Mouse (Mus musculus): ENCODE data around the gene Ttc21b. TPM values are rescaled to one million over a fixed set of nuclear protein-coding genes. Genes with fewer than 3 reads are reported as not detected.
"Not testable (repeated sequence)": the region's sequence is repeated elsewhere in the genome, so short reads cannot be mapped to it uniquely, and the experiment has no call there.

Ttc21b gene
- polyA plus RNA-seq, 1 experiment from 2014 or later, result 1.0 TPM

DNA sequence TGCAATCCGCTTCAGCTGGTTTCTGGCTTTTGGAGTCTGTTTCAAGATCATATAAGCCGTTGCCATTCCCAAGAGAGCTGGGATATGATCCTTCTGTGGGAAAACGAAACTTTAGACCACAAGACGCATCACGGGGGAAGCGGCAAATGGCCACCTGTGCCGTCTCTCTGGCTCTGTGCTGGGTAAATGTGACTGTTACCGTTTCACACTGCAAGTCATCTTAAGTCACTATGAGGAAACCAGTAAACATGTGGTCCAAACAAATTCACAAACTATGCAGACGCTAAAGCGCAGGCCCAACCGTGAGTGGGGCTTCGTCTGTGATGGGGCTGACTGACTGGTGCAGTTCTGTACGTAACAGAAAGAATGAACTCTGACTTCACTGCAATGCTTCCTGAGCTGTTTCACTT lies 64.7 kb downstream of the Ttc21b start:
- ATAC-seq (ENCODE audit: insufficient read depth), result no peak
- Histone ChIP-seq H3K9me3 (replicated peaks) (no peaks in the 10 kb centered on the region), H3K36me3 (replicated peaks) (no peaks in the 10 kb centered on the region), H3K27me3 (no peaks in the 10 kb centered on the region), H3K9ac (no peak overlapping the region), H3K4me3 (replicated peaks) (no peak overlapping the region), H3K4me2 (no peak overlapping the region), H3K27ac (replicated peaks) (no peak overlapping the region), H3K4me1 (replicated peaks) (no peaks in the 10 kb centered on the region)
- WGBS (ENCODE audit: insufficient replicate concordance), result 56% methylated on average over 13 of the region's 13 CpGs

DNA sequence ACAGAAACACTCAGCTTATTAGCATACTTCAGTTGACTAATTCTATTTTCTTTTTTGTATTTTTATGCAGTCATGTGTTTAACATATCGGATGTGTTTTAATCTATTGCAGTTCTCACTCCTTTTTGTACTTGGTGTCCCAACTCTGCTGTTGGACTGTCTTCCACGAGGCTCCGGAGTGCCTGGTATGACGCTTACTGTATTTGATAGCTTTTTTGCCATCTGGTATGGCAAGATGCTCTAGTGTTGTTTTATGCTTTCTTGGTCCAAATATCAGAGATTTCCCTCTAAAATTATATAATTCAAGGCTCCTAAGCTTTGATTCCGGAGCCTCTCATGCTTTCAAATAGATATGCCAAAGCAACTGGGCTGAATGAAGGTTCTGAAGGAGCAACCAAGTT lies 66.3 kb downstream of the Ttc21b start:
- Histone ChIP-seq H3K9ac (no peak overlapping the region), H3K27ac (replicated peaks) (no peak overlapping the region), H3K4me3 (replicated peaks) (no peak overlapping the region), H3K4me2 (no peak overlapping the region), H3K9me3 (replicated peaks) (no peaks in the 10 kb centered on the region), H3K36me3 (replicated peaks) (no peaks in the 10 kb centered on the region), H3K27me3 (no peaks in the 10 kb centered on the region), H3K4me1 (replicated peaks) (no peaks in the 10 kb centered on the region)
- no peak for ATAC-seq (ENCODE audit: insufficient read depth)
- 77% methylated on average over 5 of the region's 5 CpGs for WGBS (ENCODE audit: insufficient replicate concordance)

DNA sequence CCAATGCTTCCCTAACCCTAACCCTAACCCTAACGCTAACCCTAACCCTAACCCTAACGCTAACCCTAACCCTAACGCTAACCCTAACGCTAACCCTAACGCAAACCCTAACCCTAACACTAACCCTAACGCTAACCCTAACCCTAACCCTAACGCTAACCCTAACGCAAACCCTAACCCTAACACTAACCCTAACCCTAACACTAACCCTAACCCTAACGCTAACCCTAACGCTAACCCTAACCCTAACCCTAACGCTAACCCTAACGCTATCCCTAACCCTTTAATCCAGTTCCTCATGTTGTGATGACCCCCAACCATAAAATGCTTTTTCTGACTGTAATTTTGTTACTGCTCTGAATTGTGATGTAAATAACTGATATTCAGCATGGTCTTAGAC lies 67.2 kb downstream of the Ttc21b start:
- H3K36me3 ChIP-seq (replicated peaks); ATAC-seq (ENCODE audit: insufficient read depth); H3K9me3 ChIP-seq (replicated peaks); H3K4me1 ChIP-seq (replicated peaks); H3K4me3 ChIP-seq (replicated peaks); H3K4me2 ChIP-seq; H3K27ac ChIP-seq (replicated peaks); H3K27me3 ChIP-seq; H3K9ac ChIP-seq: not testable (repeated sequence)
- 89% methylated on average over 12 of the region's 12 CpGs for WGBS (ENCODE audit: insufficient replicate concordance)

DNA sequence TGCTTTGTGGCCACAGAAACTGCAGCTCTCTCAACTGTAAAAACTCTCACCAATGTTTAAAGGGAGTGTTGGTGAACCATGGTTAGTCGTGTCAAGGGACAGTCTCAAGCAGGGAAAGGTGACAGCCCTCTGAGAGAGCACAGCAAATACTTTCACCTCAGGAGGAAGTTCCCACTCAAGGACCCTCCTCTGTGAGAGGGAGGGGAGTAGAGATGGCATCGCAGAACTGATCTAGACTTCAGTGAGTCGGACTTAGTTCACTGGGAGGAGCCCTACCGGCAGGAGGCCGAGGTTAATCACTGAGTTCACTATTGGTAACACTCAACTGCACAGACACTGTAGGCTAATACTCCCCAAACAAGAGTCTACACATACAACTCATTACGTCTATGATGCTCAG lies 68.9 kb downstream of the Ttc21b start:
- no peak for ATAC-seq (ENCODE audit: insufficient read depth)

DNA sequence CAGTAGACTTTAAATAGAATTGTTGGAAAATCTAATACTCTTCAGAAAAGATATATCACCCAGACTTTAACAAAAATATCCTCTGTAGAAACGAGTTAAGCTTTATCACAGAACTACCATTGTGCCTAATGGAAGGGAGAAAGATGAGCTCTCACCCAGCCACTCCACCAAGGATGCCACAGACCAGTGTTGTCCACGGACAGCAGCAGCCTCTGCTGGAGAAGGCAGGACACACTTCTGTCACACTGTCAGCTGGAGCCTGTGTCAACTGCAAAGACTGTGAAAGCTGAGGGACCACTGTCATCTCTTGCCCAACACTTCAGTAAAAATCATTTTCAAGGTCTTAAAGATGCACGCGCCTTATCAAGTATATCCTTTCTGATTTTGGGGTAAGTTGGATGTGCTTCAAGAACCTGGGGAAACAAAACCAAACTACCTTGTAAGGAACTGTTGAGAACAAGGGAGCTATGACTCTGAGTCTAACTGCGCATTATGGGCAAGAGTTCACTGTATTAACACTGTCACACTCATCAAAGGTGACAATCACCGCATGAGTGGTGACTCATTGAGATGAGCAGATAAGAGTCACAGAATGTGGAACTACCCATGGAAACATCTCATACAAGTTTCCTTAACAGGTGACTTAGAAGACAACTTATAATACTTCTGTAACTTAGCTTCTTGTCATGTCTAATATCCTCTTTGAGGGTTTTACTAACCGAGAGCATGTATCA lies 71.8 kb downstream of the Ttc21b start:
- Histone ChIP-seq H3K9ac (no peak overlapping the region), H3K36me3 (replicated peaks) (no peaks in the 10 kb centered on the region), H3K4me1 (replicated peaks) (no peaks in the 10 kb centered on the region), H3K9me3 (replicated peaks) (no peaks in the 10 kb centered on the region), H3K27ac (replicated peaks) (no peak overlapping the region), H3K4me3 (replicated peaks) (no peak overlapping the region), H3K4me2 (no peak overlapping the region), H3K27me3 (no peaks in the 10 kb centered on the region)
- no peak for ATAC-seq (ENCODE audit: insufficient read depth)
- WGBS (ENCODE audit: insufficient replicate concordance), result 64% methylated on average over 7 of the region's 7 CpGs

More for the DNA sequence above, 68.9 kb downstream of the Ttc21b start:
- WGBS (ENCODE audit: insufficient replicate concordance), result 64% methylated on average over 6 of the region's 6 CpGs
- Histone ChIP-seq H3K4me3 (replicated peaks) (no peak overlapping the region), H3K36me3 (replicated peaks) (no peaks in the 10 kb centered on the region), H3K4me1 (replicated peaks) (no peaks in the 10 kb centered on the region), H3K27ac (replicated peaks) (no peak overlapping the region), H3K9me3 (replicated peaks) (no peaks in the 10 kb centered on the region), H3K27me3 (no peaks in the 10 kb centered on the region), H3K9ac (no peak overlapping the region), H3K4me2 (no peak overlapping the region)

DNA sequence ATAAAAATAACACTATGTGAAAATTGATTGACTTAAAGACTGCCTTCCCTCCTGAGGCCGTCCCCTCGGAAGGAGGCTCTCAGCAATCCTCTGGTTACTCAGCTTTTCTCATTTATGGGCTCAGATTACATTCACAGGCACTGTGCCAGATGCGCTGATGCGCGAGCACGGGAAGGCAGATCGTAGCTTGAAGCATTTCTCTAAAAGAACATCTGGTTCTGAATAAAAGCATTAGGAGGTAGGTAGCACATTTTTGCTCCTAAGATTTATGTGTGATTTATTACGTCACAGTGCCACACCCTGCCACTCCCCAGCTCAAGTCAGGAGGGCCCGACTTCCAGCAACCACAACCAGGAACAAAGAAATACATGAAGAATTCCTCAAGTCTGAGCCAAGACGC lies 76.1 kb downstream of the Ttc21b start:
- Histone ChIP-seq H3K4me3 (replicated peaks) (no peak overlapping the region), H3K9ac (no peak overlapping the region), H3K4me1 (replicated peaks) (no peaks in the 10 kb centered on the region), H3K27me3 (no peaks in the 10 kb centered on the region), H3K36me3 (replicated peaks) (no peaks in the 10 kb centered on the region), H3K27ac (replicated peaks) (no peak overlapping the region), H3K9me3 (replicated peaks) (no peaks in the 10 kb centered on the region), H3K4me2 (no peak overlapping the region)
- no peak for ATAC-seq (ENCODE audit: insufficient read depth)
- 67% methylated on average over 10 of the region's 10 CpGs for WGBS (ENCODE audit: insufficient replicate concordance)

DNA sequence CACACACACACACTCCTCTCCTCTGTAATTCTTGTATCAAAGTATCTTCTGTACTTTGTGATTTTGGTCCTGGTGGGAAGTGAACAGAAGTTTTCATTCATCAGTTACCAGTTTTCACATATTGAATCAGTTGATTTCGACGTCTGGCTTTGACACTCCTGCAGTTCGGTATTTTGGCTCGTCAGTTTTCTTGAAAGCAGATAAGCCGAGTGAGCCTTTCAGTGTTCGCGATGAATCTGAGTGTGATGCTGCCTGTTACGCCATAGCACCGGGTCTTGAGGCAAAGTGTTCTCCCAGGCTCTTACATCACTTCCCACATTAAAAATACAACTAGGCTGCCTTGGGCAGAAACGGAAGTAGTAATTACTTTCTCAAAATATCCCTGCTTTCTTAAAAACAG lies 76.6 kb downstream of the Ttc21b start:
- H3K4me3 ChIP-seq (replicated peaks), result no peak overlapping the region
- no peaks in the 10 kb centered on the region for H3K9me3 ChIP-seq (replicated peaks)
- H3K9ac ChIP-seq, result no peak overlapping the region
- ATAC-seq (ENCODE audit: insufficient read depth), result no peak
- no peak overlapping the region for H3K4me2 ChIP-seq
- H3K36me3 ChIP-seq (replicated peaks), result no peaks in the 10 kb centered on the region
- no peaks in the 10 kb centered on the region for H3K27me3 ChIP-seq
- H3K4me1 ChIP-seq (replicated peaks), result no peaks in the 10 kb centered on the region
- H3K27ac ChIP-seq (replicated peaks), result no peak overlapping the region
- 55% methylated on average over 10 of the region's 10 CpGs for WGBS (ENCODE audit: insufficient replicate concordance)

DNA sequence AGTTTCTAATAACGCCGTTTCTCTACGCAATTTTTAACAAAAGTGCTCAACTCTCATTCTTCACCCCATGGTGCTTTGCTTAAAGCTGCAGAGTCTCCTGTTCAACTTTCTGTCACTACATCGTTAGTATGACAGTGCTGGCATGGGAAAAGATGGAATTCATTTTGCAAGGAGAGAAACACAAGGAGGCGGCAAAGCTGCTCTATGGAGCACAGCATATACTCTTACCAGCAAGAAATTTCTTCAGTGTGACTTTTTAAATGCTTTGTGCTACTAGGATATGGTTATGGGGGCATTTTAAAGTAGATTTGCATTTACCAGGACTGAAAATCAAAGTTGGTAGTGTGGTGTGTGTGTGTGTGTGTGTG lies 77.6 kb downstream of the Ttc21b start:
- no peak overlapping the region for H3K9ac ChIP-seq
- ATAC-seq (ENCODE audit: insufficient read depth), result no peak
- no peak overlapping the region for H3K27ac ChIP-seq (replicated peaks)
- no peaks in the 10 kb centered on the region for H3K4me1 ChIP-seq (replicated peaks)
- 79% methylated on average over 5 of the region's 5 CpGs for WGBS (ENCODE audit: insufficient replicate concordance)
- H3K27me3 ChIP-seq, result no peaks in the 10 kb centered on the region
- no peak overlapping the region for H3K4me3 ChIP-seq (replicated peaks)
- no peaks in the 10 kb centered on the region for H3K36me3 ChIP-seq (replicated peaks)
- H3K4me2 ChIP-seq, result no peak overlapping the region
- no peaks in the 10 kb centered on the region for H3K9me3 ChIP-seq (replicated peaks)

DNA sequence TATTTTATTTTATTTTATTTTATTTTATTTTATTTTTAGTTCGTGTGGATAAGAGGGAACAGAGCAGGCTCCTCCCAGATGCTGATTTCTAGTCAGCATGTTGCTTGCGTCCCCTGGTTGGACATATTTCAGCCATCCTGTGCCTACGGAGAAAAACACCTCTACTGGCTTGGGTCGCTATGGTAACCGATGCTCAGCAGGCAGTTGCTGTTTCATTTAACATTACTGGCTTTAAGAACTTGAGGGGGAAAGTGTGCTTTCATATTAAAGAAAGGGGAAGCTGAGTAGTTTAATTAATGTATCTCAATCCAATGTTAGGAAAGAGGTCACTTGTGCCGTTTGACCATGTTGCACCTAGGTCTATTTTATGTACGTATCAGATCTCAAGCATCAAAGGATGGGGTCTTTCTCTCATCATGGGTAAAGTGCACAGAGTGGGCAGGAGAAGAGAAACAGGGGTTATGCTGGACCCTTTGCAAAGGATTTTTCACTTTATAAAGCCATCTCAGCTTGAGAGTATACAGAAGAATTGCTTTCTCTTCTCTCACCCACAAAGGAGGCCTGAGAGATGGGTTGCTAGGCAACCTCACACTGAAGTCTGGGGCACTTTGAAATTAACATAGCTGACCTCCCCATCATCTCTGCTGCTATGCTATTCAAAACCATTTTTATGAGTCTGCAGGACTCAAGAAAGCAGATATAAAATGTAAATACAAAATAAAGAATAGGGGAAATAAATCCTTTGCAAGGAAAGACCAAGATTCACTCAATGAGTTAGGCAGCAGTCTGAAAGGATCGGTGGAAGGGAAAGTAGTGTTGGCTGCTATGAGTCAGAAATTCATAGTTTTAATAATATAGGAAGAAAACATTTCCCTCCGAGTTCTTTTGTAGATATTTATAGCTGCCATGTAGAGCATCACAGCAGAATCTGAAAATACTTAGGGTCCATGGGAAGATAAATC lies 78.2 kb downstream of the Ttc21b start:
- WGBS (ENCODE audit: insufficient replicate concordance), result 63% methylated on average over 9 of the region's 9 CpGs
- H3K36me3 ChIP-seq (replicated peaks), result no peaks in the 10 kb centered on the region
- no peaks in the 10 kb centered on the region for H3K27me3 ChIP-seq
- H3K4me2 ChIP-seq, result no peak overlapping the region
- H3K4me1 ChIP-seq (replicated peaks), result no peaks in the 10 kb centered on the region
- no peak overlapping the region for H3K9ac ChIP-seq
- H3K4me3 ChIP-seq (replicated peaks), result no peak overlapping the region
- H3K27ac ChIP-seq (replicated peaks), result no peak overlapping the region
- ATAC-seq (ENCODE audit: insufficient read depth), result no peak
- no peaks in the 10 kb centered on the region for H3K9me3 ChIP-seq (replicated peaks)

DNA sequence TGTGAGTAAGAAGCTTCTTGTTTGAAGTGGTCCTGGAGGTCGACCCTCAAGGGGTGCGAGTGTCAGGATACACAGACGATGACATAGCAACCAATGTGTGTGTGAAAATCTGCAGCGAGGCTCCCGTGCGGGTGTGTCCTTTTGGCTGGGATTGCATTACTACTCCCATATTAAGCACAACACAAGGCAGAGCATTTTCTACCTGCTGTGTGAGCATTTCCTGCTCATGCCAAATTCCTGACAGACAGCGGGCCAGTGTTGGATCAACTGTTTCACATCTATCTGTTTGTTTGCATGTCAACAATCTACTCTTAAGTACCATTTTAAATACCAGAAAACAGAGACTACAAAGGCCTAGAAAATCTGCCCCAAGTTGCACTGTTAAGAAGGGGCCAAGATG lies 79.4 kb downstream of the Ttc21b start:
- Histone ChIP-seq H3K9me3 (replicated peaks) (no peaks in the 10 kb centered on the region), H3K27me3 (no peaks in the 10 kb centered on the region), H3K36me3 (replicated peaks) (no peaks in the 10 kb centered on the region), H3K9ac (no peak overlapping the region), H3K4me1 (replicated peaks) (no peaks in the 10 kb centered on the region), H3K4me3 (replicated peaks) (no peak overlapping the region), H3K4me2 (no peak overlapping the region), H3K27ac (replicated peaks) (no peak overlapping the region)
- 66% methylated on average over 7 of the region's 7 CpGs for WGBS (ENCODE audit: insufficient replicate concordance)
- no peak for ATAC-seq (ENCODE audit: insufficient read depth)

DNA sequence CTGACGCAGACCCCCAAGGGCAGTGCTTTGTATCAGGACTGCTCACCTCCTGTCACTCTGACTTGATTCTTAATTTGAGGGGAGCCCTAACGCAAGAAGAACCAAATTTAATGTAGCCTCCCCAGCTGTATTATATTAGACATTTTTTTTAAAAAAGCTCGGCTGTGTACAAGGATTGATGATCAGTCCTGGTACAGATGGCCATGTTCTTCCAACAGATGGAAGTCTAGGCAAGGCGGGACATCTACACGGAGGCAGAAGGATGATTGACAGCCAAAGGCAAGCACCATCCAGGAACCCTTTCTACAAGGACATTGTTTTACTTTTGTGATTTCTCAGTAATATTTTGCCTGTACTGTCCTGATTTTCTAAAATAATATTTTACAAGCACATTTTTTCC lies 83.3 kb downstream of the Ttc21b start:
- H3K9me3 ChIP-seq (replicated peaks), result no peaks in the 10 kb centered on the region
- H3K36me3 ChIP-seq (replicated peaks), result no peaks in the 10 kb centered on the region
- H3K4me2 ChIP-seq, result no peak overlapping the region
- no peak for ATAC-seq (ENCODE audit: insufficient read depth)
- H3K4me1 ChIP-seq (replicated peaks), result no peaks in the 10 kb centered on the region
- H3K9ac ChIP-seq, result no peak overlapping the region
- H3K4me3 ChIP-seq (replicated peaks), result no peak overlapping the region
- no peaks in the 10 kb centered on the region for H3K27me3 ChIP-seq
- H3K27ac ChIP-seq (replicated peaks), result no peak overlapping the region
- WGBS (ENCODE audit: insufficient replicate concordance), result 69% methylated on average over 5 of the region's 5 CpGs

Data from liver, embryonic 15.5 days (tissue).